Mouse (Mus musculus) hindbrain, embryonic 15.5 days (tissue): ENCODE results near the gene Add1. TPM values are rescaled to one million over a fixed set of nuclear protein-coding genes. Genes with fewer than 3 reads are reported as not detected.

Source experiments
- ATAC-seq: fragments of 200-750 bp; cut with Nextera tagmentation; 2 replicates; pipeline ENCODE4 v1.8.0; 2017; ENCODE audit warnings: low read depth, moderate number of reproducible peaks, moderate TSS enrichment; ENCODE audit not compliant: low FRiP score
- H3K27ac ChIP-seq: fragments of 300-500 bp; sonication (generic); replicated peaks from 2 replicates; pipeline ENCODE4 v1.5.1; 2015; ENCODE audit warnings: mild to moderate bottlenecking, inconsistent platforms
- H3K27me3 ChIP-seq: fragments of 300-500 bp; sonication (generic); 2 replicates; pipeline ENCODE4 v1.6.1; 2015; ENCODE audit warnings: control low read depth, inconsistent platforms
- H3K36me3 ChIP-seq: fragments of 300-500 bp; sonication (generic); 2 replicates; pipeline ENCODE4 v1.6.1; 2015; ENCODE audit warnings: control low read depth, inconsistent platforms
- H3K4me1 ChIP-seq: fragments of 300-500 bp; sonication (generic); replicated peaks from 2 replicates; pipeline ENCODE4 v1.6.1; 2015; ENCODE audit warnings: control low read depth, inconsistent platforms
- H3K4me2 ChIP-seq: fragments of 300-500 bp; sonication (generic); 2 replicates; pipeline ENCODE4 v1.6.1; 2015; ENCODE audit warnings: moderate library complexity, mild to moderate bottlenecking, inconsistent platforms
- H3K4me3 ChIP-seq: fragments of 300-500 bp; sonication (generic); 2 replicates; pipeline ENCODE4 v1.5.1; 2015; ENCODE audit warnings: mild to moderate bottlenecking, inconsistent platforms
- H3K9ac ChIP-seq: fragments of 300-500 bp; sonication (generic); 2 replicates; pipeline ENCODE4 v1.6.1; 2015; ENCODE audit warnings: inconsistent platforms
- H3K9me3 ChIP-seq: fragments of 300-500 bp; sonication (generic); 2 replicates; pipeline ENCODE4 v1.6.1; 2016; ENCODE audit warnings: control low read depth, inconsistent platforms
- WGBS: fragments of 180-500 bp; shearing (Covaris S2); methylation state at CpG from one replicate; pipeline ENCODE4 v1.1.7; 2015; 5-methylcytosine and 5-hydroxymethylcytosine counted together
- polyA plus RNA-seq: library from polyadenylated mRNA; unstranded; fragments of >200 nt; fragmentation: Nextera tagmentation; extraction: Ambion mirVana; gene quantifications from 2 replicates; pipeline ENCODE4 v1.2.1, GENCODE M21; 2015

The Add1 gene
- 206 and 221 TPM in 2 replicates for polyA plus RNA-seq

DNA sequence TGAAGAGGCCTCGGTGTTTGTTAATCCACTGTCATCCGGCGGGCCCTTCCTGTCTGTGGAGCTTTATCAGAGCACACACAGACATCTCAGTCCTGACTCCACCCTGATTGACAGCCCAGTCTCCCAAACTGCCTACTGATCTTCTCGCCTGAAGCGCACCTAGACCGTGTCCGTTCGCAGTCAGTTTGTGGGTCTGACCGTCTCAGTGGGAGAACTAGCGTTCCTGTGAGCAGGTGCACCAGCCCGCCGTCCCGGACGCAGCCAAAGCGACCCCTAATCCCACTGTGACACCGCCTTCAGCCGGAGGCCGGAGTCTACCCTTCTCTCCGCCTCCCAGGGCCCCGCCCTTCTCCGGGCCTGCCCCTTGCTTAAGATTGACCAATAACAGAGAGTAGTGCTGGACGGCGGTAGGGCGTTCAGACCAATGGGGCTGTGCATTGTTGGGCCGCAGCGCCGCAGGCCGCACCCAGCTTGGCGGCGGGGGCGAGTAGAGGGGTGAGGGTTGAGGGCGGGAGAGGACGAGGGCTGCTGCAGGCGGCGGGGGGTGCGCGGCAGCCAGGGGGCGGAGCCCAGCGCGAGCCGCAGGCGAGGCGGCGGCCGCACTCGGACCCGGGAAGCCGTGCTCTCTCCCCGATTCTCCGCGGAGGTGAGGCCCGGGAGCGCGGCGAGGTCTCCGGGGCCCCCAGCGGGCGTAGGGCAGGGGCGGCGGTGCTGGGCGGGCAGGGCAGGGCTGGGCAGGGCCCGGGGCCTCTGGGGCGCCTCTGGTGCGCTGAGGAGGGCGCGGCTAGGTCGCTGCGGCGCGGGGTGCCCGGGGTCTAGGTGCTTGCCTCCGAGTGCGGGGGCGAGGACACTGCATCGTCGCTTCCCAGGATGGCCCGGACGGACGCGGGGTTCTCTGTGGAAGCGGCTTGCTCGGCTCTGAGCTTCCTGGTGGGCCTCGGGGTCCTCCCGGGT lies at the start of gene Add1:
Gene Add1, plus strand, starts transcription at position 397 of the 954 bp plus-strand sequence.
- no peaks in the 10 kb centered on the region for H3K9me3 ChIP-seq
- no peaks in the 10 kb centered on the region for H3K27me3 ChIP-seq
- H3K9ac ChIP-seq = peak within 1 kb of the TSS; percentile 100
- ATAC-seq = peak; percentile 100
- peak within 1 kb of the TSS; percentile 94 for H3K27ac ChIP-seq
- peaks cover 22% of the 10 kb centered on the region for H3K4me1 ChIP-seq
- H3K4me2 ChIP-seq = peak within 1 kb of the TSS; percentile 83
- H3K4me3 ChIP-seq = peak within 1 kb of the TSS; percentile 99
- no peaks in the 10 kb centered on the region for H3K36me3 ChIP-seq
- WGBS = under 1% methylated on average over 78 of the region's 84 CpGs

DNA sequence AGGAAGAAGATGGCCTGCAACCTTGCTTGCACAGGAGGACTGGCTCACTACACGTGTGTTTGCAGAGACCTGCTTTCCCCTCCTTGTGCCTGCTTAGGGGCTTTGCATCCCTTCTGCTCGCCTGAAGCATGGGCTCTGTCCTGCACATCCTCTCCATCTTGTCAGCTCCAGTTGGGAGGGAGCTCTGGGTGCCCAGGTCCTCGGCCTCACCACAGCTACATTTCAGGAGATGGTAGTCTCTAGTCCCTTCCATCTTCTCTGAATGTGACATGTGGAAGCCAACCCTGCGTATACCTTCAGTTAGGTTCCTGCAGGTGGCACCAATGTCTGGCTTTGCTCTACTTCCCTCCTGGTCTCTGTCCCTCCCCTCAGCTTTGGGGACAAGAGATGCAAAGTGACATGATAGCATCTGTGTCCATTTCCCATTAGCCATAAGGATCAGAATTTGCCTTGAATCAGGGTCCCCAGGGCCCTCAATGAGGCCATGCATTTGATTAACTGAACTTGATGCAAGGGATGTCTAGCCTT lies 49.4 kb upstream of the Add1 start:
- H3K4me1 ChIP-seq = peaks cover 7% of the 10 kb centered on the region; the same call in 1 of the 2 replicates
- 65% methylated on average over 4 of the region's 4 CpGs for WGBS
- no peak for ATAC-seq
- no peak overlapping the region for H3K9ac ChIP-seq
- H3K27me3 ChIP-seq = 0 out of 2 replicates have a peak, but pooled peaks cover 4% of the 10 kb centered on the region
- no peak overlapping the region for H3K27ac ChIP-seq
- H3K36me3 ChIP-seq = no peaks in the 10 kb centered on the region
- H3K4me3 ChIP-seq = no peak overlapping the region
- H3K4me2 ChIP-seq = no peak overlapping the region
- H3K9me3 ChIP-seq = no peaks in the 10 kb centered on the region

DNA sequence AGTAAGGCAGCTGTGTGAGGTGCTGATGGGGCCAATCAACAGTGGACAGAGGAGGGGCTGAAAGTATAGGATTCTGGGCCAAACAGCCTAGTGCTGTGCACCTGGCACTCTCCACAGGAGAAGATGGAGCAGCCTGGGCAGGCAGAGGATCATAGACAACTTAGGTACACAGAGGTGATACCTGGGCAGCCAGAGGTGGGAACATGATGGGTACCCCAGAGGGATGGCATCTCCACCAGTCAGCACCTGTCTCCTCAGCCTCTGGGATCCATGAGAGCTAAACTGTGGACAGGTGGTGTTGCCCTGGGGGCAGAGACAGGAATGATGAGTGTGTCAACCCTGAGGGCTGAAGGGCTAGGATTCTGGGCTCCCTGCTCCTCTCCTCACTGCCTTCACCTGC lies 49.0 kb upstream of the Add1 start:
- H3K27ac ChIP-seq = no peak overlapping the region
- H3K27me3 ChIP-seq = 0 out of 2 replicates have a peak, but pooled peaks cover 4% of the 10 kb centered on the region
- no peak overlapping the region for H3K4me2 ChIP-seq
- H3K36me3 ChIP-seq = no peaks in the 10 kb centered on the region
- no peak overlapping the region for H3K4me3 ChIP-seq
- no peak overlapping the region for H3K9ac ChIP-seq
- H3K4me1 ChIP-seq = peaks cover 7% of the 10 kb centered on the region; the same call in 1 of the 2 replicates
- no peaks in the 10 kb centered on the region for H3K9me3 ChIP-seq
- ATAC-seq = no peak

DNA sequence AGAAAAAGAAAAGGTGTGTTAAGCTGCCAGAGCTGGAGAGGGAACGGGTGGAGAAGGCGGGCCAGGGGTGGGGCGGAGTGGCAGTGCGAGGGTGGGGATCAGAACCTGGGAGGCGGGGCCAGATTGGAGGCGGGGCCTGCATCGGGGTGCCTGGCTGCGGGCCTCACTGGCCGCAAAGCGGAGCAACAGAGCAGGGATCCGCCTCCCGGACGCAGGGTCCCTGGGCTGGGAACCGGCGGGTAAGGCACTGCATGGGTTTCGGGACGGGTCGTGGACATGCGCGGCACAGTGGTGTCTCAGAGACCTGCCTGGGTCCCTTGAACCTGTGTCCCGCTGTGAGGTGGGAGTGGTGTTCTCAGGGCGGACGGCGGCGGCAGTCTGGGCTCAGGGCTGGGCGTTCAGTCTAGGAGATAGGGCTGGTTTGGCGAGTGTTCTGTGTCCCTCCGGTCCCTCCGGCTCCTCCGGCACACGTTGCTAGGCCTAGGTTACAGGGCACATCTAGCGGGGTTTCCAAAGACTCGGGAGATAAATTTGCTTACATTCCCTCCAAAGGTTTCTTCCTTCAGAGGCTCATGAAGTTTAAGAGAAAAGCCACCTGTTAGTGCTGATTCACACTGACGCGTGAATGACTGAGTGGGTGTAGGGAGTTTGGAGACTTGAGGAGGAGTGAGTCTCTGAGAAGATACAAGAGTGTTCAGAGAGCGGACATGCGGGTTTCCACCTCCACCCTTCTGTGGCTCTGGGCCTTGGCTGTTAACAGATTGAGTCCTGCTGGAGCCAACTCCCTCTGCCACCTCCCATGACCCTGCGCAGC lies 47.6 kb upstream of the Add1 start, which contains the start of gene Sh3bp2:
Gene Sh3bp2, plus strand, starts transcription at position 176 of the 814 bp plus-strand sequence.
- WGBS = 3% methylated on average over 38 of the region's 38 CpGs
- Histone ChIP-seq H3K4me2 (peak within 1 kb of the TSS; percentile 84), H3K4me1 (peaks cover 7% of the 10 kb centered on the region; the same call in 1 of the 2 replicates), H3K27ac (no peak within 1 kb of the TSS), H3K9ac (peak within 1 kb of the TSS; percentile 57), H3K9me3 (no peaks in the 10 kb centered on the region), H3K27me3 (0 out of 2 replicates have a peak, but pooled peaks cover 4% of the 10 kb centered on the region), H3K36me3 (no peaks in the 10 kb centered on the region), H3K4me3 (peak within 1 kb of the TSS; percentile 50)
- peak; percentile 88 for ATAC-seq

DNA sequence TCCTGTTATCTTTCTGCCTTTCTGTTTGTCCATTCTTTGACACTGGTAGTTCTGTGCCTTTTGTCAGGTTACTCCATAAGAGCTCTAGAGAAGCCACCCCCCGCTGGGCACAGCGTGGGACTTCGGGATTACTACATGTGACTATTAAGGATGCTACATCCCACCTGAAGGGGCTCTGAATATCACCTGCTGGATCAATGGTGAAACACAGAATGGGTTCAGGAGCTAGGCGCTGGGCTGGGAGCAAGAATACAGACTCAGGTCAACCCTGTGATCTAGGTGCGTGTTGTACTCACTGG lies 47.0 kb upstream of the Add1 start:
- Histone ChIP-seq H3K27ac (no peak overlapping the region), H3K4me3 (no peak overlapping the region), H3K27me3 (0 out of 2 replicates have a peak, but pooled peaks cover 4% of the 10 kb centered on the region), H3K4me2 (peak overlapping the region; percentile 84; the same call in 1 of the 2 replicates), H3K9me3 (no peaks in the 10 kb centered on the region), H3K36me3 (no peaks in the 10 kb centered on the region), H3K9ac (no peak overlapping the region), H3K4me1 (peaks cover 7% of the 10 kb centered on the region; the same call in 1 of the 2 replicates)
- 32% methylated on average over 5 of the region's 5 CpGs for WGBS
- no peak for ATAC-seq

DNA sequence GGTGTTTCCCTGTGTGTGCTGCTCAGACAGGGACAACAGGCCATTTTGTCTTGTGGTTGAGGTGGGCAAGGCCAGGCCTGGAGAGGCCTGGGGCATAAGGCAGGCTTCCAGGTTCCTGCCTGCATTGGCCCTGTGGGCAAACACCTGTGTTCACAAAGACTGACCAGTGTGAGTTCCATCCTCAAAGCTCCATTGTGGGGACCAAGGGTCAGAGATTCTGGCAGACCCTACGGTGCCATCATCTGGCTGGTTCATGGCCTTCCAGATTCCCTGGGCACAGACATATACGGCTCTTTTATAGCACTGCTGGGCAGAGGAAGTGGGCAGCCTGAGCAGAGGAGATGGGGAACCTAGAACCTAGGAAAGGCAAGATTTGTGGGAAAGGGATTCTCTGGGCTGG lies 46.1 kb upstream of the Add1 start:
- 76% methylated on average over 2 of the region's 2 CpGs for WGBS
- no peak for ATAC-seq

GRCm38 (mm10) chr5:34528724-34529123 lies 44.7 kb upstream of the Add1 start:
- no peaks in the 10 kb centered on the region for H3K36me3 ChIP-seq
- H3K4me3 ChIP-seq = no peak overlapping the region
- no peak overlapping the region for H3K27ac ChIP-seq
- H3K27me3 ChIP-seq = 0 out of 2 replicates have a peak, but pooled peaks cover 2% of the 10 kb centered on the region
- WGBS = 81% methylated on average over 5 of the region's 5 CpGs
- no peak overlapping the region for H3K9ac ChIP-seq
- no peak for ATAC-seq
- peaks cover 7% of the 10 kb centered on the region; the same call in 1 of the 2 replicates for H3K4me1 ChIP-seq
- H3K4me2 ChIP-seq = no peak overlapping the region
- H3K9me3 ChIP-seq = no peaks in the 10 kb centered on the region

More for the DNA sequence above, 46.1 kb upstream of the Add1 start:
- H3K27me3 ChIP-seq = 0 out of 2 replicates have a peak, but pooled peaks cover 4% of the 10 kb centered on the region
- H3K4me2 ChIP-seq = no peak overlapping the region
- peaks cover 7% of the 10 kb centered on the region; the same call in 1 of the 2 replicates for H3K4me1 ChIP-seq
- no peak overlapping the region for H3K27ac ChIP-seq
- H3K4me3 ChIP-seq = no peak overlapping the region
- H3K9ac ChIP-seq = no peak overlapping the region
- no peaks in the 10 kb centered on the region for H3K9me3 ChIP-seq
- H3K36me3 ChIP-seq = no peaks in the 10 kb centered on the region

- no peak overlapping the region for H3K4me2 ChIP-seq
Observed at GRCm38 (mm10) chr5:34530116-34530515, 43.3 kb upstream of the Add1 start.

DNA sequence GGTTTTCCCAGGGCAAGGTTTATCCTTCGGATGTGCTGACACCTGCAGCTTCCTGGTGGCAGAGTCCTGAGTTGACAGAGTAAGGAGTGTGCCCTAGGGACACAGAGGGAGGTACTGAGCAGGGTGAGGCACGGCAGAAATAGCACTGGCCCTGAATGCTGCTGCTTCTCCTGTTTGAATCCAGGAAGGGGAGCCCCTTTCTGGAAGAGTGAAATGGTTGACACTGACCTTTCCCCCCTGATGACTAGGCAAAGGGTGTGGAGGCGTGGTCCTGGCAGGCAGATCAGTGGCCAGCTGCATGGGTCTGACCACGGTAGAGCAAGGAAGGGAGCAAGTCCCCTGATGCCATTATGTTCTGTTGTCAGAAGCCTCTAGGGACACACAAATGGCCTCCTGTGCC lies 42.8 kb upstream of the Add1 start:
- H3K4me2 ChIP-seq = no peak overlapping the region
- peaks cover 5% of the 10 kb centered on the region; the same call in 1 of the 2 replicates for H3K4me1 ChIP-seq
- no peaks in the 10 kb centered on the region for H3K9me3 ChIP-seq
- no peak overlapping the region for H3K9ac ChIP-seq
- WGBS = 55% methylated on average over 4 of the region's 4 CpGs
- H3K4me3 ChIP-seq = no peak overlapping the region
- no peaks in the 10 kb centered on the region for H3K36me3 ChIP-seq
- ATAC-seq = no peak
- H3K27ac ChIP-seq = no peak overlapping the region
- no peaks in the 10 kb centered on the region for H3K27me3 ChIP-seq

More at GRCm38 (mm10) chr5:34530116-34530515, 43.3 kb upstream of the Add1 start:
- Histone ChIP-seq H3K4me1 (peaks cover 7% of the 10 kb centered on the region; the same call in 1 of the 2 replicates), H3K36me3 (no peaks in the 10 kb centered on the region), H3K27me3 (no peaks in the 10 kb centered on the region), H3K9ac (no peak overlapping the region), H3K4me3 (no peak overlapping the region), H3K27ac (no peak overlapping the region), H3K9me3 (no peaks in the 10 kb centered on the region)
- ATAC-seq = no peak
- 80% methylated on average over 5 of the region's 5 CpGs for WGBS

DNA sequence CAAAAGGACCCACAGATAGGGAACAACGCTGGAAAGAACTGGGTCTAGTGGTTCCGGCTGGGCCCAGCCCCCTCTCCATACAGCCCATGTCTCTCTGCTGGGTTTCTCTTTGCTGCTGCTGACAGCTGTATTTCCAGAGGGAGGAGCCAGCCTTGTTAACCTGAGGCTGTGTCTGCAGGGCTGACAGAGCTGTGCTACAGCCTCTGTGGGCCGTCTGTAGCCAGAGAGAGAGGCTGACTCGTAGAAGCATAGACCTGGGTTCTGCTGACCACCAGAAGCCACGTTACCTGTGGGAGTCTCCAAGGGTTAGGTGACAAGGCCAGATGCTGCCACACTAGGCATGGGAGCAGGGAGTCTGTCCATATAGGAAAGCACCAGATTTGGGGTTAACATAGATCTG lies 40.4 kb upstream of the Add1 start:
- no peak overlapping the region for H3K9ac ChIP-seq
- no peaks in the 10 kb centered on the region for H3K9me3 ChIP-seq
- H3K27ac ChIP-seq = no peak overlapping the region
- no peak for ATAC-seq
- H3K36me3 ChIP-seq = no peaks in the 10 kb centered on the region
- H3K4me3 ChIP-seq = no peak overlapping the region
- no peaks in the 10 kb centered on the region for H3K27me3 ChIP-seq
- H3K4me1 ChIP-seq = no peaks in the 10 kb centered on the region
- H3K4me2 ChIP-seq = no peak overlapping the region
- 76% methylated on average over 5 of the region's 5 CpGs for WGBS

- no peaks in the 10 kb centered on the region for H3K4me1 ChIP-seq
- 70% methylated on average over 3 of the region's 3 CpGs for WGBS
- H3K36me3 ChIP-seq = no peaks in the 10 kb centered on the region
- H3K4me3 ChIP-seq = no peak overlapping the region
- no peaks in the 10 kb centered on the region for H3K27me3 ChIP-seq
- no peaks in the 10 kb centered on the region for H3K9me3 ChIP-seq
- H3K27ac ChIP-seq = no peak overlapping the region
- no peak for ATAC-seq
- no peak overlapping the region for H3K4me2 ChIP-seq
- no peak overlapping the region for H3K9ac ChIP-seq
Observed at GRCm38 (mm10) chr5:34533820-34534219, 39.6 kb upstream of the Add1 start.
